Mouse (Mus musculus): ENCODE measurements at regions not wholly inside any gene's neighbourhood (a gene's known extent, or its start where the extent isn't known, plus 50 kb on each side); places are given as distances from the start of the nearest gene placed in this dataset.
A peak's percentile ranks its signal among the peaks of the same experiment; 100 is the strongest.

GRCm38 (mm10) chr15:68811041-68811440 lies 2310.3 kb upstream of the Lrrc6 start:
- no peaks in the 10 kb centered on the region for H3K36me3 ChIP-seq
- H3K4me1 ChIP-seq (replicated peaks) = no peaks in the 10 kb centered on the region
- no peaks in the 10 kb centered on the region for H3K27me3 ChIP-seq
- H3K4me3 ChIP-seq = no peak overlapping the region
- 85% methylated on average over 4 of the region's 4 CpGs for WGBS
- H3K9me3 ChIP-seq = peaks cover 4% of the 10 kb centered on the region; the same call in 1 of the 2 replicates
- no peak overlapping the region for H3K27ac ChIP-seq (replicated peaks)
- no peak overlapping the region for H3K9ac ChIP-seq
- no peak overlapping the region for H3K4me2 ChIP-seq
- no peak for ATAC-seq (ENCODE audit: low FRiP score, low read depth)

- no peak overlapping the region for H3K4me2 ChIP-seq
- ATAC-seq (ENCODE audit: low FRiP score, low read depth) = 0 out of 2 replicates have a peak, but pooled peaks have one; percentile 45
- 74% methylated on average over 6 of the region's 6 CpGs for WGBS
- H3K4me1 ChIP-seq (replicated peaks) = no peaks in the 10 kb centered on the region
- no peaks in the 10 kb centered on the region for H3K36me3 ChIP-seq
- peaks cover 4% of the 10 kb centered on the region; the same call in 1 of the 2 replicates for H3K9me3 ChIP-seq
- H3K9ac ChIP-seq = no peak overlapping the region
- no peaks in the 10 kb centered on the region for H3K27me3 ChIP-seq
- H3K4me3 ChIP-seq = no peak overlapping the region
- H3K27ac ChIP-seq (replicated peaks) = no peak overlapping the region
Observed at GRCm38 (mm10) chr15:68810593-68810992, 2309.9 kb upstream of the Lrrc6 start.

DNA sequence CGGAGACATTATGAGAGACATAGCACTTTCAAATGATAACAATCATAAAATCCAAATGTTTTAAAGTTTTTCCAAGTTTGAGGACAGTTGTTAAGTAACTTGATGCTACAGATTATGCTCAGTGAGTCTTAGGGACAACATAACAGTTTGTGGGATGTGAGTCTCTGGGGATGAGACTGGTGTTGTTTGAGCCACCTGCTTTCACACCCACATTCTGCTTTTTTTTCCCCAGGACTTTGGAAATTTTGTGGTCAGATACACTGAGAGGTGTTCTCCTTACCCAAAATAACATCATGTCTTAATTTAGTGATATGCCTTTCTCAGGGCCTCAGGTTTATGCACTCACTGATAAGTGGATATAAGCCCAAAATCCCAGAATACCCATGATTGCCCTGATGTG lies 2307.5 kb upstream of the Lrrc6 start:
- no peaks in the 10 kb centered on the region for H3K4me1 ChIP-seq (replicated peaks)
- no peak overlapping the region for H3K4me3 ChIP-seq
- no peaks in the 10 kb centered on the region for H3K27me3 ChIP-seq
- WGBS = 93% methylated on average over 1 of the region's 1 CpGs
- H3K4me2 ChIP-seq = no peak overlapping the region
- H3K9ac ChIP-seq = no peak overlapping the region
- peaks cover 4% of the 10 kb centered on the region; the same call in 1 of the 2 replicates for H3K9me3 ChIP-seq
- H3K36me3 ChIP-seq = no peaks in the 10 kb centered on the region
- H3K27ac ChIP-seq (replicated peaks) = no peak overlapping the region
- ATAC-seq (ENCODE audit: low FRiP score, low read depth) = no peak

- Histone ChIP-seq H3K27me3 (no peaks in the 10 kb centered on the region), H3K27ac (replicated peaks) (no peak overlapping the region), H3K4me3 (no peak overlapping the region), H3K9me3 (peaks cover 4% of the 10 kb centered on the region; the same call in 1 of the 2 replicates), H3K9ac (no peak overlapping the region), H3K4me1 (replicated peaks) (no peaks in the 10 kb centered on the region), H3K4me2 (no peak overlapping the region), H3K36me3 (no peaks in the 10 kb centered on the region)
- WGBS = 95% methylated on average over 1 of the region's 1 CpGs
- no peak for ATAC-seq (ENCODE audit: low FRiP score, low read depth)
Observed at GRCm38 (mm10) chr15:68804254-68804653, 2303.5 kb upstream of the Lrrc6 start.

- no peak overlapping the region for H3K4me3 ChIP-seq
- H3K4me2 ChIP-seq = no peak overlapping the region
- H3K27ac ChIP-seq (replicated peaks) = no peak overlapping the region
- no peak for ATAC-seq (ENCODE audit: low FRiP score, low read depth)
- H3K27me3 ChIP-seq = no peaks in the 10 kb centered on the region
- no peaks in the 10 kb centered on the region for H3K36me3 ChIP-seq
- no peak overlapping the region for H3K9ac ChIP-seq
- WGBS = 84% methylated on average over 4 of the region's 4 CpGs
- no peaks in the 10 kb centered on the region for H3K4me1 ChIP-seq (replicated peaks)
- H3K9me3 ChIP-seq = no peaks in the 10 kb centered on the region
Observed at GRCm38 (mm10) chr15:68801763-68802162, 2301.1 kb upstream of the Lrrc6 start.

- H3K4me1 ChIP-seq (replicated peaks) = no peaks in the 10 kb centered on the region
Observed at GRCm38 (mm10) chr15:68797406-68797805, 2296.7 kb upstream of the Lrrc6 start.

GRCm38 (mm10) chr15:68795239-68795960 lies 2294.7 kb upstream of the Lrrc6 start:
- no peaks in the 10 kb centered on the region for H3K4me1 ChIP-seq (replicated peaks)
- WGBS = 73% methylated on average over 4 of the region's 4 CpGs
- no peak for ATAC-seq (ENCODE audit: low FRiP score, low read depth)
- H3K27ac ChIP-seq (replicated peaks) = no peak overlapping the region
- no peak overlapping the region for H3K9ac ChIP-seq
- no peaks in the 10 kb centered on the region for H3K36me3 ChIP-seq
- no peak overlapping the region for H3K4me2 ChIP-seq
- no peaks in the 10 kb centered on the region for H3K9me3 ChIP-seq
- no peaks in the 10 kb centered on the region for H3K27me3 ChIP-seq
- H3K4me3 ChIP-seq = no peak overlapping the region

More at GRCm38 (mm10) chr15:68797406-68797805, 2296.7 kb upstream of the Lrrc6 start:
- no peaks in the 10 kb centered on the region for H3K27me3 ChIP-seq
- no peak overlapping the region for H3K4me2 ChIP-seq
- H3K4me3 ChIP-seq = no peak overlapping the region
- ATAC-seq (ENCODE audit: low FRiP score, low read depth) = no peak
- H3K27ac ChIP-seq (replicated peaks) = no peak overlapping the region
- no peak overlapping the region for H3K9ac ChIP-seq
- no peaks in the 10 kb centered on the region for H3K9me3 ChIP-seq
- H3K36me3 ChIP-seq = no peaks in the 10 kb centered on the region
- 76% methylated on average over 2 of the region's 2 CpGs for WGBS

DNA sequence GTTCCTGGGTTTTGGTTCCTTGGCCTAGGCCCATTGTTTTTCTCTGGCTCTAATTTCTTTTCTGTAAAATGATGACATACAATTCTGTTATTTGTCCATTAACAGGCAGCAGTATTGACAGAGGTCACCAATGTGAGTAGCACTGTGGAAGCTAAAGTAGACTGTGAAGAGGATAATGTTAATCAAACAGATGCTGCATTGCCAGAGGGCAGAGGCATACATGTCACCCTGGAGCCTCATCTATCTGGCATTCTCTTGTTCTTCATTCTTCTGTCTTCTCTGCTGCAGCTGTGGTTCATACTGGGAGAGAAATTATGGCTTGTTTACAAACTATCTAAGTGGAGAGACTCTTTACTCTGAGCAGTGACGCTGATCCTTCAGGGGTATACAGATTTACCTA lies 2259.2 kb upstream of the Lrrc6 start:
- Histone ChIP-seq H3K4me1 (replicated peaks) (no peaks in the 10 kb centered on the region), H3K4me2 (no peak overlapping the region), H3K4me3 (no peak overlapping the region), H3K9ac (no peak overlapping the region), H3K27ac (replicated peaks) (no peak overlapping the region), H3K9me3 (no peaks in the 10 kb centered on the region), H3K27me3 (no peaks in the 10 kb centered on the region), H3K36me3 (no peaks in the 10 kb centered on the region)
- 71% methylated on average over 1 of the region's 1 CpGs for WGBS
- no peak for ATAC-seq (ENCODE audit: low FRiP score, low read depth)

- ATAC-seq (ENCODE audit: low FRiP score, low read depth) = no peak
- no peak overlapping the region for H3K27ac ChIP-seq (replicated peaks)
- H3K9ac ChIP-seq = no peak overlapping the region
- no peak overlapping the region for H3K4me2 ChIP-seq
- 95% methylated on average over 1 of the region's 1 CpGs for WGBS
- no peaks in the 10 kb centered on the region for H3K9me3 ChIP-seq
- no peaks in the 10 kb centered on the region for H3K27me3 ChIP-seq
- no peak overlapping the region for H3K4me3 ChIP-seq
- no peaks in the 10 kb centered on the region for H3K36me3 ChIP-seq
- no peaks in the 10 kb centered on the region for H3K4me1 ChIP-seq (replicated peaks)
Observed at GRCm38 (mm10) chr15:68755255-68755654, 2254.5 kb upstream of the Lrrc6 start.

DNA sequence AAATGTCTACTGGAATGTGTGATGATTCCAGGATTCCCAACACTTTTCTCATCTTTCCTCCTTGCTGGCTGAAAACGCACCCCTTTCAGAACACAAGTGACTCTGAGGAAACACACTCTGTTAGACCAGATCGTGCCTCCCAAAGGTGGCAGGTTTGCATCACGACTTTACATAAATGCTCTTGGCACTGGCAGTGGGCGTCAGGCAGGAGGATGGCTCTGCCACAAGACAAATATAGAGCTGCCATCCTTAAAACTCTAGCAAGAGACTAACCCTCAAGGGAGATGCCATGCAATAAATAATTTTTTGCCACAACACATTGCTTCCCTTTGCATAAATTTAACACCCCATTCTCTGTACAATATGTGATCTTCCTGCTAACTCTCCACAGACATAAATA lies 2254.1 kb upstream of the Lrrc6 start:
- Histone ChIP-seq H3K36me3 (no peaks in the 10 kb centered on the region), H3K4me2 (no peak overlapping the region), H3K4me1 (replicated peaks) (no peaks in the 10 kb centered on the region), H3K4me3 (no peak overlapping the region), H3K27me3 (no peaks in the 10 kb centered on the region), H3K9me3 (no peaks in the 10 kb centered on the region), H3K9ac (no peak overlapping the region), H3K27ac (replicated peaks) (no peak overlapping the region)
- 78% methylated on average over 4 of the region's 4 CpGs for WGBS
- no peak for ATAC-seq (ENCODE audit: low FRiP score, low read depth)

DNA sequence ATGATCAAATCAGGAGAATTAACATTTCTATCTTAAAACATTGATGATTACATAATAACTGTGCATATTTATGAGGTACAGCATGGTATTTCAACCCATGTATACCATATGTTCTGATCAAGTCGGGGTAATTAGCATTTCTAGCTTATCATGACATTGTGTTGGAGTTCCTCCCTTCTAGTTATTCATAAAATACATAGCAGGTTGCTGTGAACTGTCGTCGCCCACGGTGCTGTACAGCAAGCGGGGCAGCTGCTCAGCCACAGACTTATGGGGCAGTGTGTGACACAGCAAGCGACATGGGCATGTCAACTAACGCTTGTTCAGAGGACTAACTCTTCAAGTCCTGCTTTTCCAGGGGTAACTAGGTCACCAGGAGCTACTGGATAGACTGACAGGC lies 2238.6 kb upstream of the Lrrc6 start:
- no peaks in the 10 kb centered on the region for H3K36me3 ChIP-seq
- no peak overlapping the region for H3K9ac ChIP-seq
- no peak for ATAC-seq (ENCODE audit: low FRiP score, low read depth)
- WGBS = 83% methylated on average over 7 of the region's 7 CpGs
- H3K4me3 ChIP-seq = no peak overlapping the region
- H3K4me1 ChIP-seq (replicated peaks) = no peaks in the 10 kb centered on the region
- no peak overlapping the region for H3K4me2 ChIP-seq
- H3K9me3 ChIP-seq = no peaks in the 10 kb centered on the region
- no peaks in the 10 kb centered on the region for H3K27me3 ChIP-seq
- no peak overlapping the region for H3K27ac ChIP-seq (replicated peaks)

- peak; percentile 69 for ATAC-seq (ENCODE audit: low FRiP score, low read depth)
- Histone ChIP-seq H3K9ac (no peak overlapping the region), H3K4me3 (no peak overlapping the region), H3K27ac (replicated peaks) (no peak overlapping the region), H3K36me3 (no peaks in the 10 kb centered on the region), H3K4me2 (no peak overlapping the region), H3K27me3 (no peaks in the 10 kb centered on the region), H3K9me3 (no peaks in the 10 kb centered on the region), H3K4me1 (replicated peaks) (peaks cover 11% of the 10 kb centered on the region; the same call in 1 of the 2 replicates)
- WGBS = 35% methylated on average over 5 of the region's 5 CpGs
Observed at GRCm38 (mm10) chr15:68721250-68721649, 2220.5 kb upstream of the Lrrc6 start.

GRCm38 (mm10) chr15:68719486-68719885 lies 2218.8 kb upstream of the Lrrc6 start:
- Histone ChIP-seq H3K9ac (no peak overlapping the region), H3K4me3 (no peak overlapping the region), H3K4me2 (no peak overlapping the region), H3K9me3 (no peaks in the 10 kb centered on the region), H3K4me1 (replicated peaks) (peaks cover 11% of the 10 kb centered on the region; the same call in 1 of the 2 replicates), H3K27me3 (no peaks in the 10 kb centered on the region), H3K36me3 (no peaks in the 10 kb centered on the region), H3K27ac (replicated peaks) (no peak overlapping the region)
- 78% methylated on average over 12 of the region's 12 CpGs for WGBS
- ATAC-seq (ENCODE audit: low FRiP score, low read depth) = no peak

Data from hindbrain, embryonic 15.5 days (tissue).